Mouse (Mus musculus) lung, postnatal 0 days (tissue): ENCODE results near the gene Ubxn10.

Experiments
- CTCF ChIP-seq: IDR thresholded peaks from 2 replicates; pipeline ENCODE4 v1.5.1; 2016; ENCODE audit warnings: antibody characterized with exemption, mild to moderate bottlenecking
- EP300 ChIP-seq: IDR thresholded peaks from 2 replicates; pipeline ENCODE4 v1.6.1; 2016; ENCODE audit warnings: antibody characterized with exemption, mild to moderate bottlenecking, control low read depth

DNA sequence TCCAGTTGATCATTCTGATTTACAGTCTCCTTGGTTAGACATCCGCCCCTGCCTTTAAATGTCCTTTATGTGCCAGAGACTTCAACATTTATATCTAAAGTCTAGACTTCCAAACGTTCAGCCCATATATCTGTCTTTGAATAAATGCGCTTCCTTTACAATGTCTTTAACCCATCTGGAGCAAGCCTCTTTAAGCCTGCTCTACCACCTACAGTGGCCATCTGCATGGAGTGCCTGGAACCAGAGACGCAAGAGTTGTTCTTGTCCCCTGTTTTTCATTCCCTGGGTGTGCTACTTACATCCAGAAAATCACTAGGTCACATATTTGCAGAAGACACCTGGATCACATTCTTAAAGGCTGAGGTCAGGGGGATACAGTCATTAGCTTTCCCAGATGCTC lies 56.8 kb downstream of the Ubxn10 start:
- TF ChIP-seq CTCF: no peak
- TF ChIP-seq EP300: no peak
